Mouse (Mus musculus) erythroblast, embryonic 14.5 days (primary cell): ENCODE measurements around the gene Stat1.

Experiments
- GATA1 ChIP-seq: IDR thresholded peaks from 2 replicates; pipeline ENCODE4 v1.6.1; 2012; ENCODE audit warnings: low read length, inconsistent platforms, mixed read lengths
- TAL1 ChIP-seq: IDR thresholded peaks from 3 replicates; pipeline ENCODE4 v1.6.1; 2012; ENCODE audit warnings: low read length, inconsistent platforms, mixed read lengths

GRCm38 (mm10) chr1:52117777-52118176 lies 1.5 kb upstream of the Stat1 start:
- TF ChIP-seq TAL1 (no peak), GATA1 (no peak)
